Mouse (Mus musculus) spleen, adult 18-20 months (tissue): ENCODE data around the gene Cyb5r1.
"Not testable (repeated sequence)": the region's sequence is repeated elsewhere in the genome, so short reads cannot be mapped to it uniquely, and the experiment has no call there.

ENCODE experiments used
- DNase-seq, 2 experiments: peaks; one replicate each; pipeline ENCODE4 v3.0.0; 2022; ENCODE audit warnings: mixed read lengths in 2 of 2

The Cyb5r1 gene

DNA sequence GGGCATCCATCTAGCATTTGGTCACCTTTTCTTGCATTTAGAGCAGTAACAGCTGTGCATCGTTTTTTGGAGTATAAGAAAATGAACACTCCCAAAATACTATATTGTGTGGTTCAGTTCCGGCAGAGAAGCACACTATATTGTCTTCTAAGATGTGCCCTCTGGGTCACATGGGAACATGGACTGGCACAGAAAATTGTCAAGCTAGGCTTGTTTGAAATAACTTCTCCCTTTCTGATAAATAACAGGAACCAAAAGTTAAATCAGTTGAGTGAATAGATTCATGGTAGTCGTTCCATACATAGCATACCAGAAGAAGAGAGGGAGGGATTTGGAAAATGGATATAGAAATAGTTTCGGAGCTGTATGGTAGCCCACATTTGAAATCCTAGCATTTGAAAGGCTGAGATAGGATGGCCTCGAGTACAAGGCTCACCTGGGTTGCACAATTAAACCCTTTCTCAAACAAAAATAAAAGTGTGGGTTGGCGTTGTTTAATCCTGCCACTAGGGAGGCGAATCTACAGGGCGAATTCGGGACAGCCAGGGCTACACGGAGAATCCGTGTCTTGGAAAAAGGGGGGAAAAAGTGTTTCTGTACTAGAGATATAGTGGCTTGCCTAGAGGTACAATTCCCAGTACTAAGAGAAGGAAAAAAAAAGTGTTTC is 9.3 kb downstream of the Cyb5r1 start:
- DNase-seq = no peak

DNA sequence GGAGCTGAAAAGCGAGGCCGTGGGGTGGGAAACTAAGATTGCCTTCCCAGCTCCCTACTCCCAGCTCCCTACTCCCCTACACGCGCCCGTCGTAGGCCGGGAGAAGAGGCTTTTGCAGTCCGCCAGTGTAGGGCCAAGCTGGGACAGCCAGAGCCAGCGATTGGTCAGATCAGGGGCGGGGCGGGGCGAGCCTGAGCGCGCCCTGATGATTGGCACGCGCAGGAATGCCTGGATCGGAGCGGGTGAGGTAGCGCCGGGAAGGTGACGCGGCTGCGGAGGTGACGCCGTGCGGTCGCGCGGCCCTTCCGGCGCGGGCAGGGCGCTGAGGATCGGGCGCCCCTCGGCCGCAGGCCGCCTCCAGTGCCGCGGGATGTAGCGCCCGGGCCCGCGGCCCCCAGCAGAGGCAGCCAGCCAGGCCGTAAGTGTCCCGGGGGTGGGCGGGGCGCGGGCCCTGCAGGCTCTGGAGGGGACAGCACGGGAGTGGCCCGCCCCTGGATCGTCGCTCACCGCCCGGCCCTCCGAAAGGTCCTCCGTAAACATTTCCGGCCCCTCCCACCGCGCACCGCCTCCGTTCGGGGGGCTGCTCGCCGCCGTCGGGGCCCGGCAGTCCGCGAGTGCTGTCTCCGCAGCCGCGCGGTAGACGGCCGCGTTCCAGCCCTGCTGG is 9.9 kb downstream of the Cyb5r1 start, which contains the start of gene Adipor1:
Gene Adipor1, plus strand, starts transcription at position 211 of the 664 bp plus-strand sequence.
- DNase-seq = peak; percentile 91 to 92

DNA sequence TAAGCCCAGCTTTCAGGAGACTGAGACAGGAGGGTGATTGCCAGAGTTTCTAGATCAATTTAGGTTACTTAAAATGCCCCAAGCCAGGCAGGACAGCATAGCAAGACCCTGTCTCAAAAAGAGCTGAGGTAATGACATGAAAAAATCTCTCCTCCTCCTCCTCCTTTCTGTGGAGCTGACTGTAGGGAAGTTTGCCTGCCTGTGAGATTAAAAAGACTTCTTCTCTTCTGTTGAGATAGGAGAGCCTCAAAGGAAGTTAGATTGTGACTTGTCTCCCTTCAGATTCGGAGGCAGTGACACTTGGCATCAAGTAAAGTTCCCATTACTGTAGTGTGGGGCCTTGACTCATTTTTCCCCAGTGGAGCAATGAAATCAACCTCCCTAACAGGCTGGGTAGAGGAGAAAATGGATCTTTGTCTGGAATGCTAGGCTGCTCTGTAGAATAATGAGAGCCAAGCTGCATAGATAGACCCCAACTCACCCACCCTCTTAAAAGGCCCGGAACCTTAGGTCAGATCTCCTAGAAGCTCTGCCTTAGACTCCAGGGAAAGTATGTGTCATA is 13.1 kb downstream of the Cyb5r1 start:
- no peak for DNase-seq

DNA sequence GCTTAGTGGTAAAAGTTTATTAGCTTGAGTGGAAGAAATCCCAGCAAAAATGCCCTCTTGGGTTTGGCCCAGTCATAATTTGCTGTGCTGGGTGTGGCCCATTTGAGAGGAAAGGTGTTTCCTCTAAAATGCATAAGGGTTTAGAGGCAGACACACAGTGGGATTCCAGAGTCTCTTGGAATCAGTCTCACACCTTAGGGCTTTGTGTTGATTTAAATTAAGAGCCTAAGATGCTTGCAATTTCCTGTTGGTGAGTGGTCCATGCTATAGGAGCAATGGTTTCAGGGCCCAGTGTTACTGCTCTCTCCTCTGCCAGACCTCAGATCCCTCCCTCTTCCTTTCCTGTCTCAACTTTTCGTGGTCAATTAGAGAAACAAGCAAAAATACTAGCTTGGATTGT is 13.8 kb downstream of the Cyb5r1 start:
- DNase-seq = no peak

DNA sequence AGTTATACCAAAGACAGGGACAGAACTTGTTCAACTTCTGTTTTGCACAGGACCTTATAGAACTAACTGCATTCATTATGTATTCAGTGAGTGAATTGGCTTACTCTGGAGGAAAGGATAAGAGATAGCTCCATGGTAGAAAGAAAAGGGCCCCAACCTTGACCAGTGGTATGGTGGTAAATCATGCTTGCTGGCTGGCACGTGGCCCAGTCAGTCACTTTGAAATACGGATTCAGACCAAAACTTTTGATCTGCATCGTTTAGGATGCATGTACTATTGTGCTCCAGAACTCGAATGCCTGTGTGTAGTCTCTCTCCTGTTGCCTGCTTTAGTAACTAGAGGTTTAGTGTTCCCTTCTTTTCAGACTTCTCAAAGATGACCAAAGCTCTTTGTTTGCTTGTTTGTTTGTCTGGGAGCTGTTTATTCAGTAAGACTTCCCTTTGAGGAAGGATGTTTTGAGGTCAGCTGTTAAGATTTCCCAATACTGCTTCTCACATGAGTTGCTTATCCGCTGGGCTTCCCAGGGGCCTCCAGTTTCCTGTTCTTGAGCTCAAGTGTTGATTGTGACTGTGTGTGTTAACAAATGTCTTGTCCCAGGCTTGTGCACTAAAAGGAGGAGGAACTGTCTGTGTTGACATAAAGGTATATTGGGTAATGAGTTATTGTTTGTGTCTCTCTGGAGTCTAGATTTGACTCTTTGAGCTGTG is 14.5 kb downstream of the Cyb5r1 start:
- DNase-seq = no peak

DNA sequence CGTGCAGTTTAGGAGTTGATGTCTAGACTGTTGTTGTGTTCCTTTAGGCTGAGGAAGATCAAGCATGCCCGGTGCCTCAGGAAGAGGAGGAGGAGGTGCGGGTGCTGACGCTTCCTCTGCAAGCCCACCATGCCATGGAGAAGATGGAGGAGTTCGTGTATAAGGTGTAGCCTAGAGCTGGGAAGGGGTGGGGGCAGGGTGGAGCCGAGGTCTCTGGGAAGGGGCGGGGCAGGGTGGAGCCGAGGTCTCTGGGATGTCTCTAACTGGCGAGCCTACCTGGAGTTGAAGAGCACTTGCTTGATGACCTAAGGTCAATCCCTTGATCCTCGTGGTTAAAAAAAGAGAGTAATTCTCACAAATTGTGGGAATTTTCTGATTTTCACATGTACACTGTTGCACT is 18.6 kb downstream of the Cyb5r1 start:
- DNase-seq = no peak

DNA sequence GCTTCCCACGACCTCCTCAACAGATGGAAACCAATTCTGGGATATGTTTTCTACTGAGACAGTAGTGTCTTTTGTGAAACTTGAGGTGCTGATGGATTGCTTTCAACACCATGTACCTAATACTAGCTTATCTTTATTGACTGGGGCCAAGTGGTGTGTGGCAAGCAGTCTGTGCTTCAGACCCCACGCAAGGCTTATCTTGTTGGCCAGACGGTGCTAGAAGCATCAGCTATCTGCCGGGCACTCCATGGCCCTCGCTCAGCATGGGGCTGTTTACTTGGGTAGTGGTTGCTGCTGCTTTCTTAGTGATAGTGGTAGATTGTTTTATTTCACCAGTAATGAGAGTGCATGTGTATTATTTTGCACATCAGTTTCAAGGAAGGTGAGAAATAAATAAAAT is 20.9 kb downstream of the Cyb5r1 start:
- no peak for DNase-seq

DNA sequence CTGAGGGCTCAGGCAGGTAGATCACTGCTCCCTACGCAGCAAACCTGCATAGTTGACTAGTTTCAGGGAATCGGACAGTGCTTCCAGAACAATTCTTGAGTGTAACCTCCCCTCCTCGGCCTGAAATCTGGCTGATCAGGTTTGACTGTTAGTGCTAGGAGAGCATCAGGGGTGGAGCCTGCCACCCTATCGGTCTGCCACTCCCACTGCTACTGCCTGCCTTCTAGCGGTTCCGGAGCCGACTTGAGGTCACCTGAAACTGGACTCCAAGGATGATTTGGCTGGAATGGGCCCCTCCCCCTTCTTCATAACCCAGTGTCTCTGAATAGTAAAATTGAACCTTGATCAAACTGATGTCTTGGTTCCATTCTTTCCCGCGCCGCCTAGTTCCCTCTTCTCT is 27.6 kb downstream of the Cyb5r1 start:
- DNase-seq = no peak

DNA sequence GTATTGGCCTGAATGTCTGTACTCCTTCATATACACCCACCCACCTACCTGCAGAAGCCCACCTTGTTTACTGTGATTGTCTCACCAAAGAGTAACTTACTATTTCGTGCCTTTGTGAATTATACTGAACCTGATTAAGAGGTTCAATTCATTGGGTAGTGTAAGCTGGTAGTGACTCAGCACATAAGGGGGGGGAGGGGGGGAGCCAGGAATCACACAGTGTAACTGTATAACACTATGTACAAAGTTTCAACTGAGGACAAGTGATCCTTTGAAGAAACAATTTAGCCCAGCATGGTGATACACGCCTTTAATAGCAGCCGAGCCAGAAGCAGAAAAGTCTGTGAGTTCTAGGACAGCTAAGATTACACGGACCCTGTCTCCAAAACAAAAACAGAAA is 28.1 kb downstream of the Cyb5r1 start:
- no peak for DNase-seq

DNA sequence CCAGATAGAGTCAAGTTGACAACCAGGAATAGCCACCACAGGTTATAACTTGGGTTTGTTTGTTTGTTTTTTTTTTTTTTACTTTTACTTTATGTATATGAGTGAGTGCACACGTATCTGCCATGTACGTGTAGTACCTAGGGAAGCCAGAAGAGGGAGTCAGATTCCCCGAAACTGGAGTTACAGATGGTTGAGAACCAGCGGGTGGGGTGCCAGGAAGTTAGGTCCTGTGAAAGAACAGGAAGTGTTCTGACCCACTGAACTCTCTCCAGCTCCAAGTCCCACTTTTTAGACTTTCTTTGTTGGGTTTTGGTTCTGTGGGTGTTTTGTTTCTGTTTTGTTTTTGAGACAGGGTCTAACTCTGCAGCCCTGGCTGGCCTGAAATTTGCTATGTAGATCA is 30.1 kb downstream of the Cyb5r1 start:
- DNase-seq = peak in 1 of 2 experiments; percentile 21

DNA sequence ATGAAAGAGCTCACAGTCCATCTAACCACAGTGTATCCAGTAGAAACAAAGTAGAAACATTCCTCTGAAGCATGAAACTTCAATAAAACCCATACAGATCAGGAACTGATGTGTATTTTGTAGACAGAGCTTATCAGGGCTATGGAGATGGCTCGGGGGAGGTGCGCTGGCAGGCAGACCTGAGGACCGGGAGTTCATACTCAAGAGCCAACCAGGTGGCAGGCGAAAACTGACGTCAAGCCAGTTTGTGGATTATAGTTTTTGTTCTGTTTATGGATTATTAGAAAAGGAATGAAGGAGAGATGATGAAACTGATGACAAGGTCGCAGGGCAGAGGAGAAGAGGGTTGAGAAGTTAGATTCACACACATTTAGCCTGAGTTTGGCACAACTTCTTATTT is 35.1 kb downstream of the Cyb5r1 start:
- no peak for DNase-seq

DNA sequence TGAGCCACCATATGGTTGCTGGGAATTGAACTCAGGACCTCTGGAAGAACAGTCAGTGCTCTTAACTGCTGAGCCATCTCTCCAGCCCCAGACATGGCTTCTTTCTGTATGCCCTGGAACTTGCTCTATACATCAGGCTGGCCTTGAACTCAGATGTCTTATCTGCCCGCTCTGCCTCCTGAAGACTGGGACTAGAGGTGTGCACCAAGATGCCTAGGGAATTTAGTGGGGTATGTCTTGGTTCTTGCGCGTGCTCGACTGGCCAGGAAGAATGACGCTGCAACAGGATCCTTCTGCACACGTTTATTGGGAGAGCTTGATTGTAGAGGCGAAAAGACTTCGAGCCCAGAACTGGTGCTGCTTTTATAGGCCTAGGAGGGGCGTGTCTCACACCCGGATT is 36.4 kb downstream of the Cyb5r1 start:
- DNase-seq = not testable (repeated sequence)

DNA sequence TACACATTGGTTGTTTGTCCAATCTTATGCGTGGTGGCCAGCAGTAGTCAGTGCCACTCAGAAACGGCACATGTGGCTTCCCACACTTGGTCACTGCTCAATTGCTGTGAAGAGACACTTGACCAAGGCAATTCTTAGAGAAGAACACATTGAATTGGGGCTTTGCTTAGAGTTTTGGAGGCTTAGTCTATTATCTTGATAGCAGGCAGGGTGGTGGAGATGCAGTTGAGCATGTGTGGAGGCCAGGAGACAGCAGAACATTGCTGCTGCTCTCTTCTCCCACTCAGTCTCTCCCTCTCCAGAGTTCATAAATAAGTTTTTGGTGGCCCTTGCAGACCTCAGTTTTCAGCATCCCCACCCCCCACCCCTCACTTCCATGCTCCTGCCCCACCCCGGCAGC is 37.0 kb downstream of the Cyb5r1 start:
- DNase-seq = no peak

DNA sequence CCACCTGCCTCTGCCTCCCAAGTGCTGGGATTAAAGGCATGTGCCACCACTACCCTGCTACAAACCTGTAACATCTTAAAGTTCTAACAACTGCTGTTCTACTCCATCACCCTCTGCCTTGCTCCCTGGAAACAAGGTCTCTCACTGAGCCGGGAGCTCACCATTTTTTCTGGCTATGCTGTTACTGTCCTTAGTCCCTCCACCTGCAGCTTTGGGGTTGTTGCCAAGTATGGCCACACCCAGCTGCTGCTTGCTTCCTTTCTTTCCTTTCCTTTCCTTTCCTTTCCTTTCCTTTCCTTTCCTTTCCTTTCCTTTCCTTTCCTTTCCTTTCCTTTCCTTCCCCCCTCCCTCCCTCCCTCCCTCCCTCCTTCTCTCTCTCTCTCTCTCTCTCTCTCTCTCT is 37.9 kb downstream of the Cyb5r1 start:
- DNase-seq = not testable (repeated sequence)

DNA sequence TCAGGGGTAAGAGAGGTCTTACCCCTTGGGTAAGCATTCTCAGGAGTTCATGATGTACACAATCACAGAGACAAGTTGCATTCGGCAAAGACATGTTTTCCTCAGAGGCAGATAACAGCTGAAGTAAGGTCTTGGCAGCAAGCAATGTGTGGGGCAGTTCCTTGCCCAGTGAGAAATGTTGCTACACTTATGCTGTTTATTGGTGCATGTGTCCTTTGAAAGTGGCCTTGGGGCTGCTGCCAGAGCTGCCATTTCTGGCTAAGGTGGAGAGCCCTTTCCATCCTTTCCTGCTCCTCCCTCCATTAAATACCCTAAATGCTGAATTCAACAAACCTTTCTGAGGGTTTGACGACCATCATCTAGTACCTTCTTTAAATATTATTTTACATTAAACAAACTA is 40.1 kb downstream of the Cyb5r1 start:
- no peak for DNase-seq

DNA sequence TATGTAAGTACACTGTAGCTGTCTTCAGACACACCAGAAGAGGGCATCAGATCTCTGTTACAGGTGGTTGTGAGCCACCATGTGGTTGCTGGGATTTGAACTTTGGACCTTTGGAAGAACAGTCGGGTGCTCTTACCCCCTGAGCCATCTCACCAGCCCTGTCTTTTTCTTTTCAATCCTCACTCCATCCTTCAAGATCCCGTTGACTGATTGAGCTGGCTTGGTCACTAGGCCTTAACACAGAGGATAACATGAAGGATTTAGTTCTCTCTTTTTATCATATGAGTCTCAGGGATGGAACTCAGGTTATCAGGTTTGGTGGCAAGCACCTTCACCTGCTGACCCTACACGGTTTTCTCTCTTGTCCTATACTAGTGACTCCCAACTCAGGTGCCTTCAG is 43.2 kb downstream of the Cyb5r1 start:
- not testable (repeated sequence) for DNase-seq

DNA sequence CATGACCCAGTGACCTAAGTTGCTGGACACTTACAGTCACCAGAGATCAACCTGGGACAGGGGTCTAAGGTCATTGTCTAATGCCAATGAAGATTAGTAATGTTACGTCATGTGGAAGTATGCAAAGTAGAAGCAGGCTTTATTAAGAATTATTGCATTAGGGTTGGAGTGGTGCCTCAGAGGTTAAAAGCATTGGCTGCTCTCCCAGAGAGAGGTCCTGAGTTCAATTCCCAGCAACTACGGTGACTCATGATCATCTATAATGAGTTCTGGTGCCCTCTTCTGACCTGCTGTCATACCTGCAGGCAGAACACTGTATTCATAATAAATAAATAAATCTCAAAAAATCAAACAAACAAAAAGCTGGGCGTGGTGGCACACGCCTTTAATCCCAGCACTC is 44.8 kb downstream of the Cyb5r1 start:
- no peak for DNase-seq

DNA sequence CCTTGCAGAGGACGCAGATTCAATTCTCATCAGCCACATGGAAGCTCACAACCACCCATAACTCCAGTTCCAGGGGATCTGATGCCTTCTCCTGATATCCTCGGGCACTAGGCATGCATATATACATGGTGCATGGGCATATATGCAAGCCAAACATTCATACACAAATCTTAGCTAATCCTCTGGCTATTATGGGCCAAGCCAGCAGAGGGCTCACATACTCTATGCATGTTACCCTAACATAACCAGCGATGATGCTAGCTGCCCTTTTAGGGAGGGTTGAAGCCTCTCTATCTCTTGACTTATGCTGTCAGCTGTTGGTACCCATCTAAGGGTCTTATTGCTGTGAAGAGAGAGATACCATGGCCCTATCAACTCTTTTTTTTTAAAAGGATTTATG is 45.6 kb downstream of the Cyb5r1 start:
- peak; percentile 9 to 63 for DNase-seq

DNA sequence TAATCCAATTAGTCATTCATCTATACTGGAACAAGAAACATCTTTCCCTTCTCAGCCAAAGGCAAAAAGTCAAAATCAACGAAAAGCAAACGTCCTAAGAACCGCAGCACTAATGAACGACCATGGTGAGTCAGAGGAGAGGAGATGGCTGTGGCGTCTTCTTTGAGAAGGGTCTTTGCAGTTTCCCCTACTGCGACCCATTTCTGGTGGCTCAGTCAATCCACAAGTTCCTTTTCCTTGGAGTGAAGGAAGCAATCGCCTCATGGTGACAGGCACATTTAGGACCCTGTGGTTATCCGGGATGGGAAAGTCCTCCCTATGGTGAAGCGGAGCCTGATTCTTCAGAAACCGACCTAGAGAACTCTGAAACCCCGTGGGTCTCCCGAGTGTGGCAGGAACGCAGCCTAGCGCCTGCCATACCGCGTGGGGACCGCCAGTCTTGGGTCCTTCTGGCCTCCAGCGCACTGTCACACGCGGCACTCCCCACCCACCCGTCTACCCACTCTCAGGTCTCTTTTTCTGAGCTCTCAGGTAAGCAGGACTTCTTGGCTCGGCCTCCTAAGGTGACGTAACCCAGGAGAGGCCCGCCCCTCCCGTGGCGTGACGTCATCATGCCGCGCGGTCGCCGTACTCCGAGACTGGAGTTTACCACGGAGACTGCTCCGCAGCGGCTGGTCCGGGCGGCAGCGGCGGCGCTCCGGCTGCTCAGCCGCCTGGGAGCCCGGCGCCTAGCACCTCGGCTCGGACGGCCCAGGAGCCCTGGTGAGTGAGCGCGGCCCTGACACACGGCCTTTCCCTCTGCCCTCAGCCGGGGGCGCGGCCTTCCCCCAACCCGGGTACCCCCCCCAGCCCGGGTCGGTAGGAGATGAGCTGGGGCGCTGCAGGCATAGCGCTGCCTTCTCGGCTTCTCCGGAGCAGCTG is 49.8 kb downstream of the Cyb5r1 start, which contains the start of gene Klhl12:
Gene Klhl12, plus strand, starts transcription at position 628 of the 921 bp plus-strand sequence.
- peak; percentile 92 to 97 for DNase-seq

DNA sequence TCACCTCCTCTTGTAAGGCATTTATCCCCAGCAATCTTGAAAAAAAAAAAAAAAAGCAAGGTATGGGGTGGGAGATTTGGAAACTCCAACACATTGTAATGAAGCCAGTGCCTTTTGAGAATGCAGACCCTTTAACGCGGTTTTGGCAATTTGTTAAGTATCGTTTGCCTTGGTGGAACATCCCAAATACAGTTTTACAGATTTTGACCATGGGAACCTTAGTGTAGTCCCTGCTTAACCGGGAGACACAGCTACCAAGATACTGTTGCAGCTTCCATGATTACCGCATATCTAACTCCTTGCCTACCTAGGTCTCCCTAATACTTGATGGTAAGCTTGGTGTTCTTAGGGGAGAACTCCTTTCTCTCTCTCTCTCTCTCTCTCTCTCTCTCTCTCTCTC is 50.7 kb downstream of the Cyb5r1 start:
- DNase-seq = no peak

DNA sequence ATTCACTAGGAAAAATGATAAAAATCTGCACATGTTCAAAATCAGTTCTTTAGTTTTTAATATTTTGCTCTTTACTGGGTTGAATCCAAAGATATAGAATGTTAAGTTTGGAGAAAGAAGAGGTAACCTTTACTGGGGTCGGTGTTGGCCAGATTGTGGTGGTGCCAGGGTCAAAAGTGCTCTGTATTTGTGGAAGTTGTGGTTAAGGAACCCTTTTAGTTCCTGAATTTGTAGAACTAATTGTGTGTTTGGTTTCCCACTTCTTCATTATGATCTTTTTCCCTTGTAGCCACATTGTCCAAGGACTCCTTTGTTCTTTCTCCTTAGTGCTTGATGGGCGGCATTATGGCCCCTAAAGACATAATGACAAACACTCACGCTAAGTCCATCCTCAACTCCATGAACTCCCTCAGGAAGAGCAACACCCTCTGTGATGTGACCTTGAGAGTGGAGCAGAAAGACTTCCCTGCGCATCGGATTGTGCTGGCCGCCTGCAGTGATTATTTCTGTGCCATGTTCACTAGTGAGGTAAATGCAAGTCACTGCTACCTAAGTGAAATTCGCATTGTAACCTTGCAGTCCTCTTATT is 52.9 kb downstream of the Cyb5r1 start:
- DNase-seq = no peak
